Mouse (Mus musculus) brown adipose tissue, adult 24 weeks (tissue): ENCODE measurements around the gene Tbc1d22a. TPM values are rescaled to one million over a fixed set of nuclear protein-coding genes. Genes with fewer than 3 reads are reported as not detected.
A peak's percentile ranks its signal among the peaks of the same experiment; 100 is the strongest.

Source experiments
- H3K27ac ChIP-seq: fragments of 200-500 bp; replicated peaks from 2 replicates; pipeline ENCODE4 v1.5.1; 2012; ENCODE audit warnings: low read depth, mild to moderate bottlenecking, low read length
- H3K4me1 ChIP-seq: fragments of 200-500 bp; 2 replicates; pipeline ENCODE4 v1.6.1; 2012; ENCODE audit warnings: low read length, mixed read lengths; ENCODE audit not compliant: control insufficient read depth, insufficient read depth, insufficient read length
- H3K4me3 ChIP-seq: fragments of 200-500 bp; 2 replicates; pipeline ENCODE4 v1.5.1; 2012; ENCODE audit warnings: low read depth, mild to moderate bottlenecking, low read length, moderate library complexity; ENCODE audit not compliant: insufficient read depth
- polyA plus RNA-seq: library from polyadenylated mRNA; stranded (reverse); fragments of >200 nt; gene quantifications from 2 replicates; pipeline ENCODE4 v1.2.4, GENCODE M21; 2012; ENCODE audit not compliant: missing spikeins, insufficient read depth, insufficient read length

Gene Tbc1d22a
- polyA plus RNA-seq, 1 experiment: 15.2 TPM

DNA sequence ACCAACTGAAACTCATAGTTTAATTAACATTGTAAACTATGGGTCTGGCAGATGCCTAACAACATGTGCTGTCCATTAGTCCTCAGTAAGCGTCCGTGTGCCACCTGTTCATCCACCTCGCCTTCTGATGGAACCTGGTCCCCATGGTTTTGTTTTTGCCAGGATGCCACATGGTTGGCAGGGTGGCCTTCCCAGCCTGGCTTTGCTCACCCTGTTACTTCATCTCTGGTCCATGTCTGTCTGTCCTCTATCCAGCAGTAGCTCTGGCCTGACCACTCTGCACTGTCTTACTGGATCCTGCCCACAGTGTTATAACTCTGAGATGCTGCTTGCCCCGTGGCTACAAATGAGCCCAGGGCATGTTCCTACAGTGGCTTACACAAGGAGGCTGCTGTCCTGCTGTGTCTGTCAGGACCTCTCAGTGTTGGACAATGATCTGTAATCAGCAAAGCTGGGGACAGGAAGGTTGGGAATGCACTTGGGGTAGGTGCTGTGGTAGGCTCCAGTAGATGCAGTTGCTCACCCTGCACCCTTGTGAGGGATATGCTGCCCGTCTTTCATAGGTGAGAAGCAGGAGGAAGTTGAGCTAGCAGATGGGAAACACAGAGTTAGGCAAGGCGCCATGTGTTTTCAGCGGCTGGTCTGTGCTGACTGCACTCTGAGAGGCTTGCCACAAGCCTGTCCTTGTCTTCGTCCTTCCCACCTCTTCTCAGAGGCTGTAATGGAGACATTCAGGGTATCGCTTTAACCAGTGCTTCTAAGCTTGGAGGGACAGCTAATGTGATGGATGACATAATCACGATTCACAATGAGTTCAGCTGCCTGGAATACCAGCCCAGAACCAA, 148.3 kb downstream of the Tbc1d22a start:
- Histone ChIP-seq H3K4me3 (no peak overlapping the region), H3K27ac (no peak overlapping the region), H3K4me1 (0 out of 2 replicates have a peak, but pooled peaks cover 2% of the 10 kb centered on the region)

DNA sequence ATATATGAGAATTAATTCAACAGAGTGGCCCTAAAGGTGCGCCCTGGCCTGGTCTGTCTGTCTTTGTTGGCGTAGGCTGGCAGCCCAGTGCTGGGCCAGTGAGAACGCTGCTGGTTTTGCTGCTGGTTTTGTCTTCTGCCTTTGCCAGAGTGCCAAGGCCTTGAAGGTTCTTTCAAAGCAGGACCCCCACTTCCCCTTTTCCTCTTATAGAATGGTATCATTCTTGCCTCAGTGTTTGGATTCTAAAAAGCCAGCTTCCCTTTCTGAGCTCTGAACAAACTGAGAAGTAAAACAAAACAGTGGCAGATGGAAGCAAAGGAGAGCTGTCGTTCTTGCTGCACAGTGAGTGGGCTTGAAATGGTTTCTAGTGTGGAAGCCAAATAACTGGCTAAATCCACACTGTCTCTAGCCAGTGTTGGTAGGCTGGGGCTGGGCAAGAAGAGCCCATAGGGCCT, 149.6 kb downstream of the Tbc1d22a start:
- Histone ChIP-seq H3K4me1 (0 out of 2 replicates have a peak, but pooled peaks cover 2% of the 10 kb centered on the region), H3K4me3 (no peak overlapping the region), H3K27ac (0 out of 2 replicates have a peak overlapping the region, but pooled peaks have one; percentile 10)

GRCm38 (mm10) chr15:86364948-86365658, 150.8 kb downstream of the Tbc1d22a start:
- no peak overlapping the region for H3K27ac ChIP-seq
- H3K4me3 ChIP-seq: no peak overlapping the region

DNA sequence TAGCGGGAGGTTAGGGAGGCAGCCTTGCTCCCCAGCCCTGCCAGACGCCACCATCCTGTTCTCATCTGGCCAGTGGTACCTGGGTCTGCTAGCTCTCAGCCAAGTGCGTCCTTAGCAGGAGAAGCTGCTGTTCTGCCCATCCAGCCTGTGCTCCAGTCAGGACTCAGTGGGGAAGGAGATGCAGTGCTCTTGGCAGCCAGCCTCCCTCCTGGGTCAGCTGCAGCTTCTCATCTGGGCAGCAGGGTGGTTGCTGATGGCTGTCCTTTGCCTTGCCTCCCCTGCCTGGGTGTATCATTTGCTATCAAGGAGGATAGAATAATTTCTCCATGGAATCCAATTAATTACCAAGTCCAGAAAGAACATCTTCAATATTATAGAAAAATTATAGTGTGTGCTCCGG, 152.5 kb downstream of the Tbc1d22a start:
- Histone ChIP-seq H3K4me1 (no peaks in the 10 kb centered on the region), H3K4me3 (no peak overlapping the region), H3K27ac (no peak overlapping the region)

More at GRCm38 (mm10) chr15:86364948-86365658, 150.8 kb downstream of the Tbc1d22a start:
- 0 out of 2 replicates have a peak, but pooled peaks cover 2% of the 10 kb centered on the region for H3K4me1 ChIP-seq

DNA sequence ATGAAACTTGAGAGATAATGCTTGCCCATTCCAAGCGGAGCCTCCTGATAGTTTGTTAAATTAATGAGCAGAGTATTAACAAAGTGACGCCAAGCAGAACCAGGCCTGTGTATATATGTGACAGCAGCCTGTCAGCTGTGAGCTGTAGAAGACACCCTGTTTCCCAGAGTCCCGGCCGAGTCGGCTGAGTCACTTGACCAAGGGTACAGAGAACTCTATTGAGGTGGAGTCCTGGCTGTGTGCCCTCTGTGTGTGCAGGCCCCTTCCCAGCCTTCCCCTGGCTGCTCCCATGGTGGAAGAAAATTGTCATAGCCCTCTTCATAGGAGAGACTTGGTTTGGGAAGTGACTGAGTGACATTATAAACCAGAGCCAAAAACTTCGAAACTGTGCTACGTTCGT, 153.0 kb downstream of the Tbc1d22a start:
- no peak overlapping the region for H3K4me3 ChIP-seq
- no peaks in the 10 kb centered on the region for H3K4me1 ChIP-seq
- H3K27ac ChIP-seq: no peak overlapping the region

DNA sequence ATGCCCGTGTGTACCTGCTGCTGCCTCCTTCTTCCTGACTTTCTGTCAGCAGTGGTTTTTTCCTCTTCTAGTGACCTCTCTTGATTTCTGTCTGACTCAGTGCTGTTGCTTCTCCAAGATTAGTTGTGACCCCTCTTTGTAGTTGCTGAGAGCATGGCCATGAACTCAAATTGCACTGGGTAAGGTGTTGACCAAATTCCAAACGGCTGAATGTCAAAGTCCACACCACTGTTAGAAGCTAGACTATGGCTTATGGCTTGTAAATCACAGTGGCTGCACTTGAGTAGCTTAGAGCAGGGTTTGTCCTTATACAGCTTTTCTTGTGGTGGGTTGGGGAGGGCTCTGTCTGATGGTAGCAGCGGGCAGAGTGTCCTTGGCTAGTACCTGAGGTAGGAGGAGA, 156.6 kb downstream of the Tbc1d22a start:
- Histone ChIP-seq H3K4me1 (no peaks in the 10 kb centered on the region), H3K27ac (no peak overlapping the region), H3K4me3 (no peak overlapping the region)

GRCm38 (mm10) chr15:86375262-86375661, 161.0 kb downstream of the Tbc1d22a start:
- Histone ChIP-seq H3K4me1 (no peaks in the 10 kb centered on the region), H3K27ac (no peak overlapping the region), H3K4me3 (no peak overlapping the region)

GRCm38 (mm10) chr15:86375860-86376394, 161.7 kb downstream of the Tbc1d22a start:
- H3K4me1 ChIP-seq: no peaks in the 10 kb centered on the region
- no peak overlapping the region for H3K4me3 ChIP-seq

DNA sequence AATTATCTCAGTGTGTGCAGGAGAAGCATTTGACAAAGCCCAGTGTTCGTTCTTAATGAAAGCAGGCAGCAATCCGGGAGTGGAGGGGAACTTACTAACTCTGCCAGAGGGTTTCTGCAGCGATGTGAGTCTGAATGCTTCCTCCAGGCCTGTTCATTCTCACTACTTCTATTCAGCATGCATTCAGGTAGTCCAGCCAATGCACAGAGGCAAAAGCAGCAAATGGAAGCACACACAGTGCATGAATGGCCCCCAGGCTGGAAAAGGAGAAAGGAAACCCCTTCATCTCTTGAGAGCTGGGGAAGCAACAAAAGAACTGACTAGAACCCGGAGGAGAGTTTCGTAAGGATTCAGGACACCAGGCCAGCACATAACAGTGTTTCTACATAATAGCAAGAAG, 169.0 kb downstream of the Tbc1d22a start:
- Histone ChIP-seq H3K27ac (no peak overlapping the region), H3K4me3 (no peak overlapping the region), H3K4me1 (no peaks in the 10 kb centered on the region)

More at GRCm38 (mm10) chr15:86375860-86376394, 161.7 kb downstream of the Tbc1d22a start:
- no peak overlapping the region for H3K27ac ChIP-seq

- Histone ChIP-seq H3K27ac (no peak overlapping the region), H3K4me3 (no peak overlapping the region), H3K4me1 (no peaks in the 10 kb centered on the region; the same call in 1 of the 2 replicates)
Observed at GRCm38 (mm10) chr15:86385436-86385835, 171.2 kb downstream of the Tbc1d22a start.

DNA sequence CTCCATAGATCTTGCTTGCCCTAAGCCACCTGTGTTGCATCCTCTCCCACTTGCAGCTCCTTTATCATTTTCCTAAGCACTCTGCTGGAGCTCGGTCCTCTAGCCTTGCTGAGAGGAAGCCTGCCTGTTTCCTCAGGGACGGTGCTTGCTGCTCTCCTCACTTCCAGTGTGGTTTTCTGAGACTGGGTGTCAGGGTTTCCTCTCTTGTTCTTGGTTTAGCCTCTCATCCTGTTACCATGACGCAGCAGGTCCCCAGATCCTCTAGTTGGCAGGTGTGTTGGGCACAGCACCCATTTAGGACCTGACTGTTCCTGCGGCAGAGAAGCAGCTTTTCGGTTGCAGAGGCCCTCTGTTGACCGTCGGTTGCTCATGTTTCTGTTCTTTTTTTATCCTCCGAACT, 172.1 kb downstream of the Tbc1d22a start:
- Histone ChIP-seq H3K27ac (no peak overlapping the region), H3K4me3 (no peak overlapping the region), H3K4me1 (no peaks in the 10 kb centered on the region; the same call in 1 of the 2 replicates)

DNA sequence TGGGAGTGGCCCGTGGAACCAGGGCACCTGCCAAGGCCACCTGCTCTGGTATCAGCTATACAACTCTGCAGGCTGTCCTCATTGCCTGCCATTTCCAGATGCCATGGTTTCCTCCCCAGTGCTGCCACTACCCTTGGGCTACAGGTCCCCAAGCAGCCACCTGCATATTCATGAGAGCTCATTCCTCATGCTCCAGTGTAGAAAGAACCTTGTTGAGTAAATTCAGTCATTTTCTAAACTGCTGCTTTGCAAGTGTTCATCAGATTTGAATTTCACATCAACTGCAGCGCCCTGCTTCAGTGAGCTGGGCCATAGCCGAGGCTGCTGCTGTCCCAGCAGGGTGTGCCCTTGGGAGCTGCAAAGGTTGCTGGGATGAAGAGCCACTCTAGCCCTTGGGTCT, 174.3 kb downstream of the Tbc1d22a start:
- H3K27ac ChIP-seq: no peak overlapping the region
- no peaks in the 10 kb centered on the region; the same call in 1 of the 2 replicates for H3K4me1 ChIP-seq
- H3K4me3 ChIP-seq: no peak overlapping the region

- Histone ChIP-seq H3K27ac (no peak overlapping the region), H3K4me1 (no peaks in the 10 kb centered on the region), H3K4me3 (no peak overlapping the region)
Observed at GRCm38 (mm10) chr15:86404866-86405265, 190.6 kb downstream of the Tbc1d22a start.

GRCm38 (mm10) chr15:86405527-86405926, 191.3 kb downstream of the Tbc1d22a start:
- Histone ChIP-seq H3K27ac (no peak overlapping the region), H3K4me1 (no peaks in the 10 kb centered on the region), H3K4me3 (no peak overlapping the region)

DNA sequence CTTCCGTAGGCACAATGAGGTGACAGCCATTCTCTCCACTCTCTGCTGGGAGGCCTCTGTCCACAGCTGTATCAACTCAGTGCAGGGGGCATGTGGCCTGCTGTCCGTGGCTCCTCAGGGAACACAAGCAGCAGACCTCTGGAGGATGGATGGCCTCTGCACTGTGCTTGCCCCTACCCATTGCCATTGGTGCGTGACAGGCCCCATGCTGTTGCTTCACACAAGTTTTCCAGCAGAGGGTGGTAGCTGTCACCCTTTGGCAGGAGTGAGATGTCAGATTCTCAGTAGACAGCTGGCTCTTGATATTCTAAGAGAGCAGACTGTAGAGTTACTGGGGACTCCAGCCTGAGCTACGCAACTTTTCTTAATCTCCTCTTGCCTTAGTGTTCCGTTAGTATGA, 195.1 kb downstream of the Tbc1d22a start:
- no peak overlapping the region for H3K4me3 ChIP-seq
- no peak overlapping the region for H3K27ac ChIP-seq
- no peaks in the 10 kb centered on the region for H3K4me1 ChIP-seq
